In the genomic region with DNA sequence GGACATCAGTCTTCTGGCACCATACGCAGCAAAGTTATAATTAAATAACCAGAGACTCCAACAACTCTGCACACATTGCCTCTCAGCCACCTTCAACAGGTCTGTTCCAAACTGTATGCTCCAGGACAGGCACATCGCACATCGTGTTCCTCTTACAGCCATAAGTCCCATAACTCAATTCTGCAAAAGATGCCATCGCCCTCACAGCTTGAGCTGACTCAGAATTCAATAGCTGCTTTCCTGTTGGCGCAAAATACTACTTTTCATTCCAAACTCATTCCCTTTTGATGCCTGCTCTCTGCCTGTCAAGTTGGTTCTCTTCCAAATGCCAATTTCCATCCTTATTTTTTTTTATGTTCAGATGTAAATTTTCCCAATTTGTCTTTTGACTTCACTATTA, we compare ENCODE assay signal across 13 mouse cellular contexts.
DNase-seq lines count a peak whose midpoint lies in the region; ATAC-seq lines count a peak whose summit lies in the region.
"Had no signal": no experiment of that assay in that cellular context is flagged by ENCODE, and none has a peak within 500 bp of the region (broad histone marks: within the 10 kb centered on the region; RNA-seq: fewer than 3 reads in every experiment).

No protein-coding gene starts in this region.

- no peak overlapping the region for H3K4me2 ChIP-seq in midbrain, embryonic 15.5 days
- H3K4me2 ChIP-seq: embryonic facial prominence, embryonic 13.5 days; lung, embryonic 15.5 days had no signal

- H3K4me1 ChIP-seq in midbrain, embryonic 15.5 days: no peaks in the 10 kb centered on the region
- H3K4me1 ChIP-seq: embryonic facial prominence, embryonic 13.5 days; lung, embryonic 15.5 days had no signal

- ATAC-seq in midbrain, embryonic 15.5 days (replicated peaks): no peak

- no peaks in the 10 kb centered on the region for H3K27me3 ChIP-seq in midbrain, embryonic 15.5 days (replicated peaks)
- H3K27me3 ChIP-seq: embryonic facial prominence, embryonic 13.5 days; lung, embryonic 15.5 days had no signal

- H3K9ac ChIP-seq in midbrain, embryonic 15.5 days: no peak overlapping the region
- H3K9ac ChIP-seq: embryonic facial prominence, embryonic 13.5 days; lung, embryonic 15.5 days had no signal

- H3K36me3 ChIP-seq in midbrain, embryonic 15.5 days (replicated peaks): no peaks in the 10 kb centered on the region
- H3K36me3 ChIP-seq: embryonic facial prominence, embryonic 13.5 days; lung, embryonic 15.5 days had no signal

- intact Hi-C loops in left cerebral cortex, postnatal 14 days (cut with DNase I): no loop called here

- DNase-seq in cerebellum, adult 18-20 months: peak; percentile 3 to 4
- DNase-seq in cerebellum, adult 8-10 months: no peak
- DNase-seq in left cerebral cortex, postnatal 14 days (ENCODE audit: low spot score in 2 of 2): peak; percentile 5 to 58
- DNase-seq in left cerebral cortex, adult 11 months (ENCODE audit: low spot score): no peak
- DNase-seq in layer of hippocampus, adult 18-20 months (ENCODE audit: low spot score in 2 of 2): peak; percentile 41 to 79
- peak; percentile 51 for DNase-seq in telencephalon, adult 2 months (ENCODE audit: low read depth, low spot score)
- no peak for DNase-seq in kidney, postnatal 25 days
- DNase-seq: adrenal gland, adult 2 months; gastrocnemius, adult 2 months; kidney, postnatal 4 days had no signal

- no peak overlapping the region for H3K27ac ChIP-seq in midbrain, embryonic 15.5 days
- H3K27ac ChIP-seq: embryonic facial prominence, embryonic 13.5 days; gastrocnemius, adult 2 months; lung, embryonic 15.5 days had no signal

- H3K9me3 ChIP-seq in midbrain, embryonic 15.5 days: no peaks in the 10 kb centered on the region
- H3K9me3 ChIP-seq: embryonic facial prominence, embryonic 13.5 days; lung, embryonic 15.5 days had no signal

- H3K4me3 ChIP-seq in midbrain, embryonic 15.5 days: no peak overlapping the region
- H3K4me3 ChIP-seq: embryonic facial prominence, embryonic 13.5 days; gastrocnemius, adult 2 months; lung, embryonic 15.5 days had no signal

- WGBS in midbrain, embryonic 15.5 days: 84% methylated on average over 5 of the region's 5 CpGs

Comparison
In these comparisons a context has a peak if more than half of its experiments do, and no peak if none do; other contexts are left out.
1. DNase-seq: peak in cerebellum, adult 18-20 months (2 of 2), left cerebral cortex, postnatal 14 days (2 of 2), layer of hippocampus, adult 18-20 months (2 of 2) and telencephalon, adult 2 months (single experiment); none in cerebellum, adult 8-10 months (single experiment), left cerebral cortex, adult 11 months (single experiment) and kidney, postnatal 25 days (0 of 2).